Mouse (Mus musculus) ovary, postnatal 10 days (tissue): Measurements from ENCODE around the gene Hoxa6.

Experiments
- DNase-seq: peaks from one replicate; pipeline ENCODE4 v3.0.0; 2022; ENCODE audit warnings: low spot score

Hoxa6 gene

GRCm38 (mm10) chr6:52177061-52177735 lies 31.3 kb downstream of the Hoxa6 start, which contains the start of gene 5730596B20Rik:
TSS of gene 5730596B20Rik (plus strand) at chr6:52177498.
- DNase-seq = no peak

GRCm38 (mm10) chr6:52176391-52176790 lies 32.1 kb downstream of the Hoxa6 start:
- no peak for DNase-seq

- DNase-seq = no peak
Measured at GRCm38 (mm10) chr6:52175864-52176263, 32.7 kb downstream of the Hoxa6 start.

GRCm38 (mm10) chr6:52174968-52175751 lies 33.4 kb downstream of the Hoxa6 start:
- no peak for DNase-seq

GRCm38 (mm10) chr6:52173648-52174047 lies 34.9 kb downstream of the Hoxa6 start:
- no peak for DNase-seq

GRCm38 (mm10) chr6:52172501-52172900 lies 36.0 kb downstream of the Hoxa6 start:
- DNase-seq = no peak

GRCm38 (mm10) chr6:52171938-52172337 lies 36.6 kb downstream of the Hoxa6 start:
- no peak for DNase-seq

- DNase-seq = no peak
Measured at GRCm38 (mm10) chr6:52171331-52171730, 37.2 kb downstream of the Hoxa6 start.

GRCm38 (mm10) chr6:52170898-52171223 lies 37.7 kb downstream of the Hoxa6 start:
- no peak for DNase-seq

GRCm38 (mm10) chr6:52170166-52170897 lies 38.2 kb downstream of the Hoxa6 start:
- DNase-seq = no peak

- no peak for DNase-seq
Measured at GRCm38 (mm10) chr6:52169499-52170165, 38.9 kb downstream of the Hoxa6 start.

- DNase-seq = no peak
Measured at GRCm38 (mm10) chr6:52168191-52169055, 40.1 kb downstream of the Hoxa6 start.

GRCm38 (mm10) chr6:52167736-52168161 lies 40.8 kb downstream of the Hoxa6 start:
- no peak for DNase-seq

- DNase-seq = no peak
Measured at GRCm38 (mm10) chr6:52167176-52167575, 41.3 kb downstream of the Hoxa6 start.

GRCm38 (mm10) chr6:52166431-52167077 lies 42.0 kb downstream of the Hoxa6 start:
- no peak for DNase-seq

- DNase-seq = no peak
Measured at GRCm38 (mm10) chr6:52165441-52166370, 42.8 kb downstream of the Hoxa6 start.

GRCm38 (mm10) chr6:52164626-52165440 lies 43.7 kb downstream of the Hoxa6 start, which contains the start of gene Hoxa2:
TSS of gene Hoxa2 (minus strand) at chr6:52164831.
- no peak for DNase-seq

- no peak for DNase-seq
Measured at GRCm38 (mm10) chr6:52164051-52164625, 44.4 kb downstream of the Hoxa6 start.
